Mouse (Mus musculus) heart, adult 2 months (tissue): Measurements from ENCODE around the gene Pon2. TPM values are rescaled to one million over a fixed set of nuclear protein-coding genes. Genes with fewer than 3 reads are reported as not detected.

ENCODE experiments used
- DNase-seq, 2 experiments: peaks; one replicate each; pipeline ENCODE4 v3.0.0; 2021
- H3K27ac ChIP-seq: fragments of 200-600 bp; 2 replicates; pipeline ENCODE4 v1.8.1; 2022
- H3K27me3 ChIP-seq: fragments of 200-500 bp; 2 replicates; pipeline ENCODE4 v1.6.1; 2012; ENCODE audit warnings: mild to moderate bottlenecking, low read length, inconsistent platforms, mixed read lengths; ENCODE audit not compliant: control insufficient read depth, insufficient read depth
- H3K36me3 ChIP-seq: fragments of 200-500 bp; 2 replicates; pipeline ENCODE4 v1.6.1; 2012; ENCODE audit warnings: low read length, inconsistent platforms; ENCODE audit not compliant: control insufficient read depth, insufficient read depth
- H3K4me1 ChIP-seq: fragments of 200-500 bp; 2 replicates; pipeline ENCODE4 v1.6.1; 2011; ENCODE audit warnings: low read length; ENCODE audit not compliant: control insufficient read depth, insufficient read depth
- H3K4me3 ChIP-seq: fragments of 200-600 bp; 2 replicates; pipeline ENCODE4 v1.8.1; 2022
- H3K79me2 ChIP-seq: fragments of 200-500 bp; replicated peaks from 2 replicates; pipeline ENCODE4 v1.6.1; 2012; ENCODE audit warnings: mild to moderate bottlenecking, inconsistent platforms, low read length, moderate library complexity, mixed read lengths; ENCODE audit not compliant: control insufficient read depth, insufficient read depth
- H3K9ac ChIP-seq: fragments of 200-500 bp; 2 replicates; pipeline ENCODE4 v1.6.1; 2012; ENCODE audit warnings: low read depth, mild to moderate bottlenecking, control low read depth, inconsistent platforms, low read length, mixed read lengths
- CTCF ChIP-seq: fragments of 200-600 bp; IDR thresholded peaks from 2 replicates; pipeline ENCODE4 v1.8.1; 2022; ENCODE audit warnings: antibody characterized with exemption, mild to moderate bottlenecking, moderate library complexity
- EP300 ChIP-seq: fragments of 200-500 bp; IDR thresholded peaks from 2 replicates; pipeline ENCODE4 v1.6.1; 2011; ENCODE audit warnings: low read depth, low read length, control low read depth; ENCODE audit not compliant: insufficient read depth
- POLR2A ChIP-seq: fragments of 200-500 bp; IDR thresholded peaks from 2 replicates; pipeline ENCODE4 v1.6.1; 2011; ENCODE audit warnings: mild to moderate bottlenecking, low read depth, low read length, control low read depth; ENCODE audit not compliant: insufficient read depth
- WGBS: fragments of 180-500 bp; shearing (Covaris S2); methylation state at CpG from one replicate; pipeline ENCODE4 v1.1.7; 2018; 5-methylcytosine and 5-hydroxymethylcytosine counted together
- intact Hi-C: fragments of 180-260 bp; cut with DNase I; formaldehyde crosslinking; loops from one replicate; pipeline ENCODE4 v1.15.1; 2025
- polyA plus RNA-seq: library from polyadenylated mRNA; depleted of rRNA; stranded (reverse); fragments of >200 nt; gene quantifications from 2 replicates; pipeline ENCODE4 v1.2.3, GENCODE M21; 2012
- total RNA-seq, 2 experiments: library from RNA; stranded (reverse); gene quantifications; 2 replicates each; pipeline ENCODE4 v1.2.3; 2021

Gene Pon2
- total and polyA plus RNA-seq, 3 experiments = 15.9 to 16.8 (median 16.8) TPM

DNA sequence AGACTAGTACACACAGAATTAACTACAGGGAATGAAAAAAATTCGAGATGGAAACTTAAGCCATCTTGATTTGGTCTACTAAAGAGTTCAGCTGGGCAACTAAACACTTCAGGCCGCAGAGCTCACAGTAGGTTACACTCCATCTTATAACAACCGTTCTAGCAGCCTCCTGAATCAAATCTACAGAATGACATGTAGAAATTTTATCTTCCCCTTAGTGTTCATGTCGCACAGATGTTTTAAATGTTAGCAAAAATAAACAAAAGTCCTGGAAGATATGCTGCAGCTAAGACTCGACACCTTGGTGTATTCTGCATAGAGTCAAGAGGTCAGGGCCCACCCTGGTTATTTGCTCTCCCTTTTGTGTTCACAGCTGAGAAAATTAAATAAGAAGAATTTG is 10.3 kb downstream of the Pon2 start:
- Histone ChIP-seq H3K27ac (no peak overlapping the region), H3K36me3 (peaks cover 6% of the 10 kb centered on the region), H3K4me1 (no peaks in the 10 kb centered on the region; the same call in 1 of the 2 replicates), H3K9ac (no peak overlapping the region), H3K4me3 (no peak overlapping the region), H3K27me3 (no peaks in the 10 kb centered on the region), H3K79me2 (no peaks in the 10 kb centered on the region; the same call in 1 of the 2 replicates)
- intact Hi-C loops = no loop called here
- DNase-seq = no peak
- TF ChIP-seq EP300 (no peak), POLR2A (no peak), CTCF (no peak)
- 68% methylated on average over 5 of the region's 5 CpGs for WGBS

DNA sequence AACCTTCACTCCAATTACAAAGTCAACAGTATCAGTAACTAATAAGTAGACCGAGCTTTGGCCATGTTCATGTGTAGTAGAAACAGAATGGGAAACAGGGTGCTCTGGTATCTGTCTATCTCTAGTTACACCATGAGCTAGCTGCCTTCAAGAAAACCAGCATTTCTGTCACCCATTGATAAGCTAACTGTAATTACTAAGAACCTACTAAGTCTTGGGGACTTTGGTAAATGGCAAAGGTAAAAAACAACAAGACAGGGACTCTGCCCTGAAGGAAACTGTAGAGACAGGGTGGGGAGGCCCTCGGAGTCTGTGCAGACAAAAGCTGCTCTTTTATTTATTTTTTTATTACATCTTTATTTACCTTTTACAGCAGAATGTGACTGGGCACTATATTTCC is 10.9 kb downstream of the Pon2 start:
- no peaks in the 10 kb centered on the region; the same call in 1 of the 2 replicates for H3K79me2 ChIP-seq
- no peak overlapping the region for H3K27ac ChIP-seq
- no peaks in the 10 kb centered on the region for H3K27me3 ChIP-seq
- DNase-seq = no peak
- intact Hi-C loops = no loop called here
- no peaks in the 10 kb centered on the region; the same call in 1 of the 2 replicates for H3K4me1 ChIP-seq
- TF ChIP-seq CTCF (no peak), EP300 (no peak), POLR2A (no peak)
- WGBS = 77% methylated on average over 2 of the region's 2 CpGs
- H3K9ac ChIP-seq = no peak overlapping the region
- no peak overlapping the region for H3K4me3 ChIP-seq
- peaks cover 6% of the 10 kb centered on the region for H3K36me3 ChIP-seq

DNA sequence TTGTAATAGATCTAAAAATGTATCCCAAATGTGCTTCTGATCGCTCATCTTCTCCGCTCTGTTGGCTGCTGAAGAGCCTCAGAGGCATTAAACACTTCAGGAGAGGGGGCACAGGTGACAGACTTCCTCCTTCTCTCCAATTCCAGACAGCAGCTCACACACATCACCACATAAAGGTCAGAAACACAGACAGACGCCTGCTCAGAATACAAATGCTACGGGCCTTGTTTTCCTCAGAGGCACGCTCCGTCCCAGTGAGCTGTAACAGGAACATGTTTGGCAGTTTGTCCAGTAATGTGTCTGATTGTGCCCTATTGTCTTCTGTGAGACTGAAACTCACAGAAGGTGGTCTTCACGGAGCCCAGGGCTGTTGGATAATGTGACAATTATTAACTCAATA is 15.8 kb downstream of the Pon2 start:
- Histone ChIP-seq H3K27me3 (no peaks in the 10 kb centered on the region), H3K4me1 (no peaks in the 10 kb centered on the region; the same call in 1 of the 2 replicates), H3K79me2 (no peaks in the 10 kb centered on the region), H3K4me3 (no peak overlapping the region), H3K9ac (no peak overlapping the region), H3K36me3 (peaks cover 2% of the 10 kb centered on the region; the same call in 1 of the 2 replicates), H3K27ac (no peak overlapping the region)
- DNase-seq = no peak
- no peak for TF ChIP-seq EP300
- TF ChIP-seq POLR2A = no peak
- WGBS = 70% methylated on average over 7 of the region's 7 CpGs
- intact Hi-C loops = no loop called here

DNA sequence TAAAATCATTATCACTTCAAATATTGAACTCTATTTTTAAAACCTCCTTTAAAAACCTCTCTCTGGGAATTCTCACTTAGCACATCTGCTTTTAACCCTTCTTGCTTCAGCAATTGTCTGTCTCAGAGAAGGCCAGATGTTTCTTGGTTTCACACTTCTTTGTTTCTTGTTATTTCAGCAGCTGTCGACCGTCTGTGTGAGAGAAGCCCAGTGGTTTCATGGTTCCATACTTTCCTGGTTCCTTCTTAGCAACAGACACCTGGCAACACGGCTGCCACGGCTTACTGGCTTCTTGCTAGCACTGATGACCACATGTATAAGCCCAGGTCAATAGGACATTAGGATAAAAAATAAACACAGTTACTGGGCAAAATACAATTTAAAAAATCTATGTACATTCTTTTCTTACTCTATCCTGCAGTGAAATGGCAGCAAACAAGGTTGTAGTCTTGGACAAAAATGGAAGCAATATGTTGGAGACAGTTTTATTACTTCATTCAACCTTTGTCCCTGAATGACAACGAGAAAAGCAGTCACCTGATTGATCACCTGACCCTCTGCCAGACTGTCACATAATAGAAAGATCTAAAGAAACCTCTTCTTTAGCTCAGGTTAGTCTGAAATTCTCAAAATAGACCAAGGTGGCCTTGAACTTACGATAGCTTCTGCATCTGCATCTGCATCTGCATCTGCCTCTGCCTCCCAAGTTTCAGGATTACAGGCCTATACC is 17.5 kb downstream of the Pon2 start:
- Histone ChIP-seq H3K27me3 (no peaks in the 10 kb centered on the region), H3K4me1 (no peaks in the 10 kb centered on the region; the same call in 1 of the 2 replicates), H3K4me3 (no peak overlapping the region), H3K79me2 (no peaks in the 10 kb centered on the region), H3K9ac (no peak overlapping the region), H3K27ac (no peak overlapping the region), H3K36me3 (peaks cover 2% of the 10 kb centered on the region; the same call in 1 of the 2 replicates)
- DNase-seq = no peak
- intact Hi-C loops = no loop called here
- TF ChIP-seq EP300 (no peak), CTCF (no peak), POLR2A (no peak)
- 75% methylated on average over 6 of the region's 6 CpGs for WGBS

DNA sequence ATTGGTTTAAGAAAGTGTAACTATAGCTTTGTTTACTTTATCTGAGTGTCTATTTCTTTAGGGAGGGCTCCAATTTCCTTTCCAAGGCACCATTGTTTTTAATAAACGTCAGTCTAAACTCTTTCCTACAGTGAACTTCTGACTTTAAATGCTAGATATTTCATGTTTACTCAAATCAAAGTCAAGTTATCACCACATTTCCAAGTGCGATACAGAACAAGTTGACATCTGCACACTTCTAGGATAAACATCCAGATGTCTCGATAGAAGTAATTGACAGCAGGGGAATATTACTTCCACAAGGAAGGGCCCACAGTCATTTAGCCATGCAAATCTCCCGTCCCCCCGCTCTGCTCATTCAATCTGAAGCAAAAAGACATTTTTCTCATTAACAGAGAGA is 20.3 kb downstream of the Pon2 start:
- TF ChIP-seq POLR2A (no peak), CTCF (no peak), EP300 (no peak)
- Histone ChIP-seq H3K27me3 (no peaks in the 10 kb centered on the region), H3K9ac (no peak overlapping the region), H3K27ac (no peak overlapping the region), H3K4me1 (no peaks in the 10 kb centered on the region; the same call in 1 of the 2 replicates), H3K79me2 (no peaks in the 10 kb centered on the region), H3K36me3 (peaks cover 2% of the 10 kb centered on the region; the same call in 1 of the 2 replicates), H3K4me3 (no peak overlapping the region)
- intact Hi-C loops = no loop called here
- WGBS = 66% methylated on average over 5 of the region's 5 CpGs
- DNase-seq = no peak

DNA sequence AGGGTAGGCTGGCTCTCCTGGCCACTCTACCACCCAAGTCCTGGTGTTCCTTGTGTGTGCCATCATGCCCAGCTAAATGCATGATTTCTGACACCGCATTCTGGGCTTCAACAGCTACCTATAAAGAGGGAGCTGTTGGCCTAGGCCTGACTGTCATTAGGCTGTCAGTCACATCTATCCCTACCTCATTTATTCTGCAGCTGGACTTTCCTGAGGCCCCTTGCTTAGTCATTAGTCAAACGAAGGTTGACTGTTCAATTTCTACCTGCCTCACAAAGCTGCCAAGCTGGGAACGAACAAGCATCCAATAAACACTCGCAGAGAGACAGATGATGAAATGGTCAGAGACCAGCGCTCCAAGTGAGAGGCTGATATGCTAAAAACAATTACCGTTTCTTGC is 28.6 kb downstream of the Pon2 start:
- Histone ChIP-seq H3K4me1 (no peaks in the 10 kb centered on the region), H3K27ac (no peak overlapping the region), H3K27me3 (no peaks in the 10 kb centered on the region), H3K36me3 (no peaks in the 10 kb centered on the region), H3K9ac (no peak overlapping the region), H3K4me3 (no peak overlapping the region), H3K79me2 (no peaks in the 10 kb centered on the region)
- intact Hi-C loops = no loop called here
- WGBS = 94% methylated on average over 6 of the region's 6 CpGs
- TF ChIP-seq CTCF (no peak), EP300 (no peak)
- DNase-seq = no peak
